Mouse (Mus musculus) ES-Bruce4 (cell line): ENCODE results near the gene Rhbg.

ENCODE experiments used
- CTCF ChIP-seq: IDR thresholded peaks from one replicate; pipeline ENCODE4 v1.8.1; 2011; ENCODE audit warnings: low read depth, low read length
- EP300 ChIP-seq: IDR thresholded peaks from 2 replicates; pipeline ENCODE4 v1.6.1; 2011; ENCODE audit warnings: low read depth, low read length; ENCODE audit not compliant: insufficient read depth
- POLR2A ChIP-seq: IDR thresholded peaks from one replicate; pipeline ENCODE4 v1.8.1; 2011; ENCODE audit warnings: low read length; ENCODE audit not compliant: insufficient read depth

GRCm38 (mm10) chr3:88254268-88254926, at the start of gene Rhbg:
- TF ChIP-seq CTCF (no peak), POLR2A (no peak), EP300 (no peak)
